Mouse (Mus musculus): Measurements from ENCODE around the gene Kcnd3. TPM values are rescaled to one million over a fixed set of nuclear protein-coding genes. Genes with fewer than 3 reads are reported as not detected.

The Kcnd3 gene
- polyA plus RNA-seq, 1 experiment = 42.2 TPM

GRCm38 (mm10) chr3:105481419-105481818 is 29.3 kb downstream of the Kcnd3 start:
- Histone ChIP-seq H3K27ac (ENCODE audit: insufficient read depth, low read depth, low read length) (no peak overlapping the region), H3K4me1 (ENCODE audit: control insufficient read depth, insufficient read depth, low read length) (peaks cover 35% of the 10 kb centered on the region), H3K4me3 (ENCODE audit: insufficient read depth, low read depth, low read length) (no peak overlapping the region)
- 54% methylated on average over 8 of the region's 8 CpGs for WGBS
- no peak for TF ChIP-seq CTCF (IDR thresholded peaks at IDR 0.05; ENCODE audit: insufficient read depth, low read depth, low read length)
- TF ChIP-seq POLR2A (IDR thresholded peaks at IDR 0.05; ENCODE audit: insufficient read depth, low read depth, low read length) = no peak

GRCm38 (mm10) chr3:105483651-105484052 is 31.5 kb downstream of the Kcnd3 start:
- Histone ChIP-seq H3K4me3 (ENCODE audit: insufficient read depth, low read depth, low read length) (no peak overlapping the region), H3K4me1 (ENCODE audit: control insufficient read depth, insufficient read depth, low read length) (peaks cover 37% of the 10 kb centered on the region), H3K27ac (ENCODE audit: insufficient read depth, low read depth, low read length) (0 out of 2 replicates have a peak overlapping the region, but pooled peaks have one; percentile 4)
- 18% methylated on average over 13 of the region's 13 CpGs for WGBS
- TF ChIP-seq CTCF (IDR thresholded peaks at IDR 0.05; ENCODE audit: insufficient read depth, low read depth, low read length) = no peak
- TF ChIP-seq POLR2A (IDR thresholded peaks at IDR 0.05; ENCODE audit: insufficient read depth, low read depth, low read length) = no peak

GRCm38 (mm10) chr3:105487171-105487570 is 35.0 kb downstream of the Kcnd3 start:
- H3K4me1 ChIP-seq (ENCODE audit: control insufficient read depth, insufficient read depth, low read length) = peaks cover 36% of the 10 kb centered on the region
- WGBS = 72% methylated on average over 8 of the region's 8 CpGs
- TF ChIP-seq POLR2A (IDR thresholded peaks at IDR 0.05; ENCODE audit: insufficient read depth, low read depth, low read length) = no peak
- no peak for TF ChIP-seq CTCF (IDR thresholded peaks at IDR 0.05; ENCODE audit: insufficient read depth, low read depth, low read length)
- no peak overlapping the region for H3K27ac ChIP-seq (ENCODE audit: insufficient read depth, low read depth, low read length)
- no peak overlapping the region for H3K4me3 ChIP-seq (ENCODE audit: insufficient read depth, low read depth, low read length)

GRCm38 (mm10) chr3:105489607-105490006 is 37.5 kb downstream of the Kcnd3 start:
- Histone ChIP-seq H3K27ac (ENCODE audit: insufficient read depth, low read depth, low read length) (peak overlapping the region; percentile 93), H3K4me1 (ENCODE audit: control insufficient read depth, insufficient read depth, low read length) (peaks cover 40% of the 10 kb centered on the region), H3K4me3 (ENCODE audit: insufficient read depth, low read depth, low read length) (no peak overlapping the region)
- 5% methylated on average over 4 of the region's 4 CpGs for WGBS
- TF ChIP-seq CTCF (IDR thresholded peaks at IDR 0.05; ENCODE audit: insufficient read depth, low read depth, low read length) (no peak), POLR2A (IDR thresholded peaks at IDR 0.05; ENCODE audit: insufficient read depth, low read depth, low read length) (no peak)

GRCm38 (mm10) chr3:105494886-105495285 is 42.8 kb downstream of the Kcnd3 start:
- TF ChIP-seq POLR2A (IDR thresholded peaks at IDR 0.05; ENCODE audit: insufficient read depth, low read depth, low read length) (no peak), CTCF (IDR thresholded peaks at IDR 0.05; ENCODE audit: insufficient read depth, low read depth, low read length) (no peak)
- H3K27ac ChIP-seq (ENCODE audit: insufficient read depth, low read depth, low read length) = no peak overlapping the region
- H3K4me1 ChIP-seq (ENCODE audit: control insufficient read depth, insufficient read depth, low read length) = peaks cover 45% of the 10 kb centered on the region
- 88% methylated on average over 9 of the region's 9 CpGs for WGBS
- H3K4me3 ChIP-seq (ENCODE audit: insufficient read depth, low read depth, low read length) = no peak overlapping the region

- Histone ChIP-seq H3K27ac (ENCODE audit: insufficient read depth, low read depth, low read length) (no peak overlapping the region), H3K4me1 (ENCODE audit: control insufficient read depth, insufficient read depth, low read length) (peaks cover 43% of the 10 kb centered on the region), H3K4me3 (ENCODE audit: insufficient read depth, low read depth, low read length) (no peak overlapping the region)
- WGBS = 71% methylated on average over 7 of the region's 7 CpGs
- TF ChIP-seq POLR2A (IDR thresholded peaks at IDR 0.05; ENCODE audit: insufficient read depth, low read depth, low read length) (no peak), CTCF (IDR thresholded peaks at IDR 0.05; ENCODE audit: insufficient read depth, low read depth, low read length) (no peak)
These were observed 44.1 kb downstream of the Kcnd3 start for GRCm38 (mm10) chr3:105496216-105496615.

GRCm38 (mm10) chr3:105496935-105497334 is 44.8 kb downstream of the Kcnd3 start:
- Histone ChIP-seq H3K4me3 (ENCODE audit: insufficient read depth, low read depth, low read length) (no peak overlapping the region), H3K4me1 (ENCODE audit: control insufficient read depth, insufficient read depth, low read length) (peaks cover 42% of the 10 kb centered on the region), H3K27ac (ENCODE audit: insufficient read depth, low read depth, low read length) (no peak overlapping the region)
- TF ChIP-seq CTCF (IDR thresholded peaks at IDR 0.05; ENCODE audit: insufficient read depth, low read depth, low read length) (no peak), POLR2A (IDR thresholded peaks at IDR 0.05; ENCODE audit: insufficient read depth, low read depth, low read length) (no peak)
- 75% methylated on average over 5 of the region's 5 CpGs for WGBS

GRCm38 (mm10) chr3:105501071-105501470 is 48.9 kb downstream of the Kcnd3 start:
- WGBS = 76% methylated on average over 1 of the region's 1 CpGs
- Histone ChIP-seq H3K27ac (ENCODE audit: insufficient read depth, low read depth, low read length) (no peak overlapping the region), H3K4me1 (ENCODE audit: control insufficient read depth, insufficient read depth, low read length) (peaks cover 23% of the 10 kb centered on the region), H3K4me3 (ENCODE audit: insufficient read depth, low read depth, low read length) (no peak overlapping the region)
- no peak for TF ChIP-seq POLR2A (IDR thresholded peaks at IDR 0.05; ENCODE audit: insufficient read depth, low read depth, low read length)
- no peak for TF ChIP-seq CTCF (IDR thresholded peaks at IDR 0.05; ENCODE audit: insufficient read depth, low read depth, low read length)

GRCm38 (mm10) chr3:105504272-105504671 is 52.1 kb downstream of the Kcnd3 start:
- Histone ChIP-seq H3K4me1 (ENCODE audit: control insufficient read depth, insufficient read depth, low read length) (peaks cover 19% of the 10 kb centered on the region), H3K27ac (ENCODE audit: insufficient read depth, low read depth, low read length) (no peak overlapping the region), H3K4me3 (ENCODE audit: insufficient read depth, low read depth, low read length) (no peak overlapping the region)
- WGBS = 80% methylated on average over 3 of the region's 3 CpGs
- TF ChIP-seq POLR2A (IDR thresholded peaks at IDR 0.05; ENCODE audit: insufficient read depth, low read depth, low read length) = no peak
- TF ChIP-seq CTCF (IDR thresholded peaks at IDR 0.05; ENCODE audit: insufficient read depth, low read depth, low read length) = no peak

All from olfactory bulb, adult 2 months (tissue).